Mouse (Mus musculus) midbrain, embryonic 13.5 days (tissue): ENCODE data around the gene Dcakd. TPM values are rescaled to one million over a fixed set of nuclear protein-coding genes. Genes with fewer than 3 reads are reported as not detected.

ENCODE experiments used
- ATAC-seq: fragments of 200-750 bp; cut with Nextera tagmentation; 2 replicates; pipeline ENCODE4 v1.8.0; 2017; ENCODE audit warnings: mild to moderate bottlenecking, moderate TSS enrichment, moderate library complexity
- H3K27ac ChIP-seq: fragments of 300-500 bp; sonication (generic); 2 replicates; pipeline ENCODE4 v1.5.1; 2015; ENCODE audit warnings: inconsistent platforms, mild to moderate bottlenecking, moderate library complexity
- H3K27me3 ChIP-seq: fragments of 300-500 bp; sonication (generic); 2 replicates; pipeline ENCODE4 v1.6.1; 2015; ENCODE audit warnings: mild to moderate bottlenecking, inconsistent platforms
- H3K36me3 ChIP-seq: fragments of 300-500 bp; sonication (generic); 2 replicates; pipeline ENCODE4 v1.6.1; 2015; ENCODE audit warnings: mild to moderate bottlenecking, inconsistent platforms
- H3K4me1 ChIP-seq: fragments of 300-500 bp; sonication (generic); replicated peaks from 2 replicates; pipeline ENCODE4 v1.6.1; 2015; ENCODE audit warnings: inconsistent platforms
- H3K4me2 ChIP-seq: fragments of 300-500 bp; sonication (generic); replicated peaks from 2 replicates; pipeline ENCODE4 v1.6.1; 2015; ENCODE audit warnings: moderate library complexity, mild to moderate bottlenecking, inconsistent platforms
- H3K4me3 ChIP-seq: fragments of 300-500 bp; sonication (generic); replicated peaks from 2 replicates; pipeline ENCODE4 v1.5.1; 2015; ENCODE audit warnings: mild to moderate bottlenecking, inconsistent platforms
- H3K9ac ChIP-seq: fragments of 300-500 bp; sonication (generic); replicated peaks from 2 replicates; pipeline ENCODE4 v1.6.1; 2015; ENCODE audit warnings: mild to moderate bottlenecking, inconsistent platforms
- H3K9me3 ChIP-seq: fragments of 300-500 bp; sonication (generic); 2 replicates; pipeline ENCODE4 v1.6.1; 2016; ENCODE audit warnings: mild to moderate bottlenecking, inconsistent platforms
- WGBS: fragments of 180-500 bp; shearing (Covaris S2); methylation state at CpG from one replicate; pipeline ENCODE4 v1.1.7; 2015; 5-methylcytosine and 5-hydroxymethylcytosine counted together
- polyA plus RNA-seq: library from polyadenylated mRNA; unstranded; fragments of >200 nt; fragmentation: Nextera tagmentation; extraction: Ambion mirVana; gene quantifications from 2 replicates; pipeline ENCODE4 v1.2.1, GENCODE M21; 2015

Gene Dcakd
- 177 and 178 TPM in 2 replicates for polyA plus RNA-seq

DNA sequence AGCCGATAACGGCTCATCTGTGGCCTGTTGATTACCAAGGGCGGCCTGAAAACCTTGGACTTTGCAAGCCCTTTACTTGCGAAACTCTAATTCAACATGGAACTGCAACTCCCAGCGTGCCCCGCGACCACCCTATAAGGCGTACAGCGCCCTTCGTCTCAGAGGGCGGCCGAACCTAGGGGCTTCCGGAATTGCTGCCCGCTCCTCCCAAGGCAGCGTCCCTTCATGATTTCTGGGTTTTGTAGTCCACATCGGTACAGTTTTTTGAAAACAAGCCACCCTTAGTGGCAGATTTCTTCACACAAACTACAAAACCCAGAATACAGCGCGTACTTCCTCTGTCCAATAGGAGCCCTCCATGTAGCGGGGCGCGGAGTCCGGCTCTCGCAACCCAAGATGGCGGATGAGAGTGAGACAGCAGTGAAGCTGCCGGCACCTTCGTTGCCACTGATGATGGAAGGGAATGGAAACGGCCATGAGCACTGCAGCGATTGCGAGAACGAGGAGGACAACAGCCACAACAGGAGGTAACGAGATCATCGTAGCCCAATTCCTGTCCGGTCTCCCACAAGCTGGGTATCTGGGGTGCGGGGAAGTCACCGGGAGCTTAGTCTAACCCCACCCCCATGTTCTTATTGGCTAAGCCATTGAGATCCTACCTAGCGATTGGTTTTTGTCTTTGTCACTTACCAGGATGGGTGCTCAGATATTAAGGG, at the start of gene Dcakd, which contains the start of gene Nmt1:
Dcakd (minus strand) TSS at position 158 of the 716 bp plus-strand sequence.
Nmt1 (plus strand) TSS at position 15 of the 716 bp plus-strand sequence.
- Histone ChIP-seq H3K9ac (peak within 1 kb of the TSS; percentile 75), H3K27me3 (no peaks in the 10 kb centered on the region), H3K9me3 (no peaks in the 10 kb centered on the region), H3K4me3 (peak within 1 kb of the TSS; percentile 71), H3K4me1 (peaks cover 26% of the 10 kb centered on the region), H3K4me2 (peak within 1 kb of the TSS; percentile 70), H3K36me3 (peaks cover 7% of the 10 kb centered on the region; the same call in 1 of the 2 replicates), H3K27ac (peak within 1 kb of the TSS; percentile 74)
- under 1% methylated on average over 36 of the region's 36 CpGs for WGBS
- peak; percentile 99 for ATAC-seq

GRCm38 (mm10) chr11:103076581-103076980, 48.4 kb upstream of the Dcakd start:
- ATAC-seq, result no peak

GRCm38 (mm10) chr11:103076010-103076409, 47.9 kb upstream of the Dcakd start:
- Histone ChIP-seq H3K9ac (no peak overlapping the region), H3K4me2 (no peak overlapping the region), H3K36me3 (no peaks in the 10 kb centered on the region), H3K9me3 (no peaks in the 10 kb centered on the region), H3K27me3 (peaks cover 27% of the 10 kb centered on the region), H3K4me1 (peaks cover 23% of the 10 kb centered on the region), H3K4me3 (no peak overlapping the region), H3K27ac (no peak overlapping the region)
- WGBS, result 93% methylated on average over 7 of the region's 7 CpGs
- no peak for ATAC-seq

More at GRCm38 (mm10) chr11:103076581-103076980, 48.4 kb upstream of the Dcakd start:
- Histone ChIP-seq H3K36me3 (no peaks in the 10 kb centered on the region), H3K9ac (no peak overlapping the region), H3K27me3 (peaks cover 33% of the 10 kb centered on the region), H3K9me3 (no peaks in the 10 kb centered on the region), H3K4me2 (no peak overlapping the region), H3K4me3 (no peak overlapping the region), H3K27ac (no peak overlapping the region), H3K4me1 (peaks cover 26% of the 10 kb centered on the region)
- 90% methylated on average over 8 of the region's 8 CpGs for WGBS

DNA sequence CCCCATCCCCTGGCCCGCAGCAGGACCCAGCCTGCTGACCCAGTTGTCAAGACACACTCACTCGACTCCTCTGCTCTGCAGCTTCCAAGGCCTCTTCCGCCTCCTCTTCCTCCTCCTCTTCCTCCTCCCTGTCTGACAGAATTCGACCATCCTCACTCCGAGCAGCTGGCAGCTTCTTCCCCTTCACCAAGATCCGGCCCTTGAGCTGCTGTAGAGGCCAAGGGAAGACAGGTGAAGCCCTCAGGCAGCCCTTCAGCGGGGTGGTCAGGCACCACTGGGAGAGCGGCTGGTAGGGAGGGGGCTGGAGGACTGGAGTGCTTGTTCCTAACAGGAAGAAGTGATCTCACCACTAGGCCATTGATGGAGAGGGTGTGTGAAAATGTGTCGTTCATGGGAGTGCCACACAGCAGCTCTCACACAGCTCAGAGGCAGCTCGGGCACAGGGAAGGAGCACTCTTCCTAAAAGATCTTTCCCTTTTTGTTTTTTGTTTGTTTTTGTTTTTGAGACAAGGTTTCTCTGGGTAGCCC, 46.7 kb upstream of the Dcakd start:
- 0 out of 2 replicates have a peak overlapping the region, but pooled peaks have one; percentile 3 for H3K4me2 ChIP-seq
- H3K9me3 ChIP-seq, result no peaks in the 10 kb centered on the region
- 28% methylated on average over 10 of the region's 10 CpGs for WGBS
- H3K36me3 ChIP-seq, result peaks cover 10% of the 10 kb centered on the region
- ATAC-seq, result no peak
- peaks cover 12% of the 10 kb centered on the region for H3K4me1 ChIP-seq
- no peak overlapping the region for H3K27ac ChIP-seq
- H3K27me3 ChIP-seq, result peaks cover 15% of the 10 kb centered on the region
- no peak overlapping the region for H3K4me3 ChIP-seq
- H3K9ac ChIP-seq, result no peak overlapping the region

DNA sequence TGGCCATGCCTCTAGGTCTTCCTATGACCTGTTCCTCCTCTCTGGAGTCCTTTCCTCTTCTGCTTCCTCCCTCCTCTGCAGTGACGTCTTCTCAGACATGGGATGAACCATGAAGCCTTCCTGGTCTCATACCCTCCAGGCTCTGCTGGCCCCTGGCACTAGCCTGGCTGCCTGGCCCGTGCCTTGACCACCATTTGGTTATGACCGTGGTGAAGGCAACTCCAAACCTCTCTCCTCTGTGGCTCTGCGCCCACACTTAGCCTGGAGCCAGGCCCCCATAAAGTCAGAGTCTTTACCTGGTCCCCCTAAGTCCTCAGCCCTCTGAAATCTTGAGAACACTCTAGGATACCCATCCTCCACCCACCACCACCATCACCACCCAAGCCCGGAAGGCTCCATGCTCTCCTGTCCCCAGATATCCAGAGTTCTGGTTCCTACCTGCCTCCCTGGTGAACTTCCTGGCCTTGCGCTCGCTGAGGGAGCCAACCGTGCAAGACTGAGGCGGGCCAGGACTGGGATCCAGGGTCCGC, 46.1 kb upstream of the Dcakd start:
- Histone ChIP-seq H3K36me3 (peaks cover 17% of the 10 kb centered on the region), H3K4me3 (no peak overlapping the region), H3K9ac (no peak overlapping the region), H3K9me3 (no peaks in the 10 kb centered on the region), H3K27ac (no peak overlapping the region), H3K27me3 (peaks cover 10% of the 10 kb centered on the region), H3K4me1 (peaks cover 12% of the 10 kb centered on the region), H3K4me2 (0 out of 2 replicates have a peak overlapping the region, but pooled peaks have one; percentile 3)
- ATAC-seq, result no peak
- WGBS, result 52% methylated on average over 10 of the region's 10 CpGs

DNA sequence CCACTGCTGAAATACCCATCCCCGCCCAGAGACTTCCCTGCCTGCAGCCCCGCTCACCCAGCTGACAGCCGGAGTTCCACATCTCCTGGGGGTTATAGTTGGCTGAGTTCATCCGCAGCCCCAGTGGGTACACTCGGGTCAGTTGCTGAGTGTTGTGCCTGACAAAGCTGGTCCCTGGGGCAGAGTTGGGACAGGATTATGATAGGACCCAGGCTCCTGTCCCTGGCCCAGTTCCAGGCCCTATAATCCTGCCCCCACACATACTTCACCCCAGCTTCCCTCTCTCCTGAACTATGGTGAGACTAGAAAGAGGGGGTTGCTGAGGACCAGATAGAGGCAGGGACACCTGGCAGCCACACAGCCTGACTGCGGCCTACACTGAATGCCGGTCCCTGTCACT, 45.5 kb upstream of the Dcakd start:
- 89% methylated on average over 7 of the region's 7 CpGs for WGBS
- ATAC-seq, result 0 out of 2 replicates have a peak, but pooled peaks have one; percentile 11

DNA sequence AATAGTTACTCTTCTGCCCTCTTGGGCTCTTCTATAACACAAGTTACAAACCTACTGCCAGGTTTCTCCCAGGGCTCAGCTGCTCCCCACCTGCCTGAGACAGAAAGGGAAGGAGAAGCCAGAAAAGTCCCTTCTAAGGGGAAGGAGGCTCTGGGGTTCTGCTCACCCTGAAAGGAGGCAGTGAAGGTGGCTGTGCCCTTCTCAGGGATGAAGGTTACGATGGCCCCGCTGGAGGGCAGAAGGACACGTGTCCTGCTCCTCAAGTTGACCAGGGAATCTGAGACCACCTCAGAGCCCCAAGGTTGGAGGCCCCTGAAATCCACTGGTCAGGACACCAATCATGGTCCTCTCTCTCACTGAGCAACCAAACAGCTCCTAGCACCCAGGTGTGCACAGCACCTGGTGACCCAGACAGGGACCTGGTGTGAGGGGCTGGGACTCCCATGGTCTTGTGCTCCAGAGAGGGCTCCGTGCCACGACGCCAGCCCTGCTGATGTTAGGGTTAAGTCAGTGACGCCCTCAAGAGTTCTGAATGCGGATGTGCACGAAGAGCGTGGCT, 42.3 kb upstream of the Dcakd start:
- Histone ChIP-seq H3K36me3 (peaks cover 55% of the 10 kb centered on the region), H3K4me1 (peaks cover 12% of the 10 kb centered on the region), H3K27ac (no peak overlapping the region), H3K9me3 (no peaks in the 10 kb centered on the region), H3K4me2 (no peak overlapping the region), H3K9ac (no peak overlapping the region), H3K27me3 (no peaks in the 10 kb centered on the region), H3K4me3 (no peak overlapping the region)
- no peak for ATAC-seq
- WGBS, result 92% methylated on average over 10 of the region's 10 CpGs

More for the DNA sequence above, 45.5 kb upstream of the Dcakd start:
- Histone ChIP-seq H3K27me3 (peaks cover 5% of the 10 kb centered on the region), H3K4me1 (peaks cover 12% of the 10 kb centered on the region), H3K9me3 (no peaks in the 10 kb centered on the region), H3K4me3 (no peak overlapping the region), H3K4me2 (no peak overlapping the region), H3K9ac (no peak overlapping the region), H3K36me3 (peaks cover 22% of the 10 kb centered on the region), H3K27ac (no peak overlapping the region)

DNA sequence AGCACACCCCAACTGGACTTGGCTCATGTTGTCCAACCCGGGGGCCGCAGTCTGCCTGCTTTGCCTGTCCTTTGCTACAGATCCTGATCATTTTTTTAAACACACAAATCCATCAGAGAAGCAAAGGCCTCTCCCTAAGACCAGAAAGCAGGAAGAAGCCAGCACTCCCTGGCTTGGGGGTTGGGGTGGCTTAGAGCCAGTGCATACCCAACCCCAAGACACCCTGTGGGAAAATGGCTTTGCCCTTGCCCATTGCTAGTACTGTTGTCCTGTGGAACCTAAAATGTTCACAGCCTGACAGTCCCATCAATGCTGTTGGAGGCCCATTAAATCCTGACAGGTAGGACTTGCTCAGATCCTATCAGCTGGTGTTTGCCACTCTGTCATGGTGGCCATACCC, 41.6 kb upstream of the Dcakd start:
- no peak overlapping the region for H3K27ac ChIP-seq
- no peak overlapping the region for H3K4me2 ChIP-seq
- no peaks in the 10 kb centered on the region for H3K9me3 ChIP-seq
- H3K4me1 ChIP-seq, result peaks cover 10% of the 10 kb centered on the region
- H3K9ac ChIP-seq, result no peak overlapping the region
- peaks cover 59% of the 10 kb centered on the region for H3K36me3 ChIP-seq
- no peaks in the 10 kb centered on the region for H3K27me3 ChIP-seq
- no peak for ATAC-seq
- 100% methylated on average over 2 of the region's 2 CpGs for WGBS
- H3K4me3 ChIP-seq, result no peak overlapping the region

GRCm38 (mm10) chr11:103068884-103069283, 40.8 kb upstream of the Dcakd start:
- WGBS, result 93% methylated on average over 11 of the region's 11 CpGs
- no peak for ATAC-seq
- Histone ChIP-seq H3K9ac (no peak overlapping the region), H3K27me3 (no peaks in the 10 kb centered on the region), H3K4me1 (0 out of 2 replicates have a peak, but pooled peaks cover 4% of the 10 kb centered on the region), H3K36me3 (peaks cover 68% of the 10 kb centered on the region), H3K4me3 (no peak overlapping the region), H3K27ac (no peak overlapping the region), H3K4me2 (no peak overlapping the region), H3K9me3 (no peaks in the 10 kb centered on the region)

DNA sequence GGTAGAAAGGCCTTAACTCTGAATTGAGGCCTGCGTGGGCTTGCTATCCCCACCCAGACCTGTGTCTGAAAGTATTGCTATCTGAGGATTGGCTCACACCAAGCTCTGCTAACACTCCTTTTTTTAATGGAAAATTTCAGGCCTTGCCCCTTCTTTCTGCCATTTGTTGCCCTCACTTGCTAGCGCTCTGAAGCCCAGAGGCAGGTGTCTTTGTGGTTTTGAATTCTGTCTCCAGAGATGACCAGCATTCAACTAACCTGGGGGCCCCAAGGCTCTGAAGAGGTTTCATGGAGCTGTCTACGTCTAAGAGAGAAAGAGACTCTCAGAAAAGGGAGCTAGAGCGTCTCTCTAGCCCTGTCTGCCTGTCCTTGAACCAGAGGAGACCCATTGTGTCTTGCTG, 40.1 kb upstream of the Dcakd start:
- H3K27ac ChIP-seq, result no peak overlapping the region
- H3K9ac ChIP-seq, result no peak overlapping the region
- H3K27me3 ChIP-seq, result no peaks in the 10 kb centered on the region
- no peak overlapping the region for H3K4me3 ChIP-seq
- WGBS, result 96% methylated on average over 4 of the region's 4 CpGs
- H3K4me1 ChIP-seq, result no peaks in the 10 kb centered on the region
- H3K9me3 ChIP-seq, result no peaks in the 10 kb centered on the region
- ATAC-seq, result no peak
- peaks cover 74% of the 10 kb centered on the region for H3K36me3 ChIP-seq
- no peak overlapping the region for H3K4me2 ChIP-seq

GRCm38 (mm10) chr11:103067457-103068001, 39.4 kb upstream of the Dcakd start:
- Histone ChIP-seq H3K4me3 (no peak overlapping the region), H3K27me3 (no peaks in the 10 kb centered on the region), H3K27ac (no peak overlapping the region), H3K9ac (no peak overlapping the region), H3K9me3 (no peaks in the 10 kb centered on the region), H3K36me3 (peaks cover 79% of the 10 kb centered on the region), H3K4me2 (no peak overlapping the region), H3K4me1 (no peaks in the 10 kb centered on the region)
- no peak for ATAC-seq
- WGBS, result 90% methylated on average over 8 of the region's 8 CpGs

DNA sequence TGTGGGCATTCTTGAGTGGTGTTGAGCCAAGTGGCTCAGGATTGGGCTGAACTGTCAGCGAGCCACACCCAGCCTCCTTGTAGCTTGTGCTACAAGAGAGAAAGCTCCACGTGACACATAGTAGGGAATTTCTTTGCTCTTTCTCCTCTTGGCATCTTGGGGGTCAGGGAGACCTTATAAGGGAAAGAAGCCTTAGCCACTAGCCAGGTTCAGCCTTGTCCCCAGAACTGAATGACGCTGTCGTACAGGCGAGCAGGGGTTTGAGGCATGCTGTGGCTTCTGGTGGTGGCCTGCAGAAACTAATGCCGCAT, 38.9 kb upstream of the Dcakd start:
- H3K36me3 ChIP-seq, result peaks cover 83% of the 10 kb centered on the region
- no peaks in the 10 kb centered on the region for H3K9me3 ChIP-seq
- no peaks in the 10 kb centered on the region for H3K27me3 ChIP-seq
- no peak overlapping the region for H3K4me3 ChIP-seq
- no peak overlapping the region for H3K27ac ChIP-seq
- no peak for ATAC-seq
- no peaks in the 10 kb centered on the region for H3K4me1 ChIP-seq
- WGBS, result 96% methylated on average over 6 of the region's 6 CpGs
- H3K9ac ChIP-seq, result no peak overlapping the region
- no peak overlapping the region for H3K4me2 ChIP-seq
